Mouse (Mus musculus): ENCODE data around the gene Palm.

Palm gene

DNA sequence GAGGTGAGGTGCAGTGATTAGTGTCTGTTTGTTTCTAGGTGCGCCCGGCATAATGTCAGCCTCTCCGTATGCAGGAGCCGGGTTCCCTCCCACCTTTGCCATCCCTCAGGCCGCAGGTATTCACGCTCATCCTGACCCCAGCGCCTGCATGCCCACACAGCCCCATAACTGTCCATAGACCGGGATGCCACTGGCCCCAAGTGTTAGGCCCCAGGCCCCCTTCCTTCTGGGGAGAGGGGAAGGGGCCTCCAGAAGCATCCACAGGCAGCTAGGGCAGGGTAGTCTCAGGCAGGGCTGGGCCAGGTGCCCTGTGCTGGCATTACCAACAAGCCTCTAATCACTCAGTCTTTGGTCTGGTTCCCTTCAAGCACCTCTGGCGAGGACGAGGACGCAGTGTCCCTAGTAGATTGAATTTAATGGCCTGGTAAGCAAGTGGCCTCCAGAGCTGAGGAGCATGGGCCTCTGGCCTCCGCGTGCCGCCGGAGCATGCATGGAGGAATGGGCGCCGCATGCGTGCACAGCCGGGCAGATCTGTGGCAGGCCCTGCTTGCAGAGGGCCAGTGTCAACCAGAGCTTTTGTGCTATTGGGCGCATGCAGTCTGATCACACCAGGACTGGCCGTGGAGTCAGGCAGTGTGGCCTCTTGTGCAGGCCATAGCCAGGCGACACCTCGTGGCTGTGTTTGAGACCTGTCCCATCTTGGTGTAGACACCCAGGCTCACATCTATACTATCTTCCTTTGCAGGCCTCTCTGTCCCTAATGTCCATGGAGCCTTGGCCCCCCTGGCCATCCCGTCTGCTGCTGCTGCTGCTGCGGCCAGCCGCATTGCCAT, 66.9 kb downstream of the Palm start:
- no peak for TF ChIP-seq GATA4 (IDR thresholded peaks at IDR 0.05; ENCODE audit: insufficient replicate concordance, low read length)

DNA sequence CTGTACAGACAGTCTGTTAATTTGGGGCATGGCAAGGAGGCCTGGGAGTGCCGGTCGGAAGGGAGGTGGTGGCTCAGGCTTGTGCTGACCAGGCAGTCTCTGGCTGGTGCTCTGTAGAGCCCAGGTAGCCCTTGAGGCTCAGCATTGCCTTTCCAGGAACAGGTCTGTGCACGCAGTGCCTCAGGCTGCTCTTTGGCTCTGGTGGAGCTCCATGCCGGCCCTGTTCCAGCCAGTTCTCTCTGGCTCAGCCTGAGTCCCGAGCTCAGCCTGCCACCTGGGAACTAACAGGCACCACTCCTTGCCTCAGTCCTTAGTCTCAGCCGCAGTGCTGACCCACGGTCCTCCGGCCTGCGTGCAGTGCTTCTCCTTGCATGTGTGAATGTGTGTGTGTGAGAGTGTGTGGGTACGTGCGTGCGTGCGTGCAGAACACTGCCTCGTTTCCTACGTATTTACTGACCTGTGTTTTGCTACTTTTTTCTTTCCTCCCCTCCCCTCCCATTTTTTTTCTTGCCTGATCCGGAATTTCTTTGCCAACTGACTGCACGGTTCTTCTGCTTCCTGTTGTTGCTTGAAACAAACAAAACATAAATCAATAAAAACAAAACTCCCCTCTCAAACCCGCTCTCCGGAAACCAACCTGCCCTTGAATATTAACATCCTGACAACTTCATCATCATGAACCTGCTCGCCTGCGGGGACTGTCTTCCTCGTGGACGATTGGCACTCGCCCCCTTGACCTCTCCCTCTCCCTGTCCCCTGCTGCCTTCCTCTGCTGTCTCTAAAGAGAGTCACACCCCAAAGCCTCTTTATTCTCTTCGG, 68.1 kb downstream of the Palm start:
- no peak for TF ChIP-seq GATA4 (IDR thresholded peaks at IDR 0.05; ENCODE audit: insufficient replicate concordance, low read length)

DNA sequence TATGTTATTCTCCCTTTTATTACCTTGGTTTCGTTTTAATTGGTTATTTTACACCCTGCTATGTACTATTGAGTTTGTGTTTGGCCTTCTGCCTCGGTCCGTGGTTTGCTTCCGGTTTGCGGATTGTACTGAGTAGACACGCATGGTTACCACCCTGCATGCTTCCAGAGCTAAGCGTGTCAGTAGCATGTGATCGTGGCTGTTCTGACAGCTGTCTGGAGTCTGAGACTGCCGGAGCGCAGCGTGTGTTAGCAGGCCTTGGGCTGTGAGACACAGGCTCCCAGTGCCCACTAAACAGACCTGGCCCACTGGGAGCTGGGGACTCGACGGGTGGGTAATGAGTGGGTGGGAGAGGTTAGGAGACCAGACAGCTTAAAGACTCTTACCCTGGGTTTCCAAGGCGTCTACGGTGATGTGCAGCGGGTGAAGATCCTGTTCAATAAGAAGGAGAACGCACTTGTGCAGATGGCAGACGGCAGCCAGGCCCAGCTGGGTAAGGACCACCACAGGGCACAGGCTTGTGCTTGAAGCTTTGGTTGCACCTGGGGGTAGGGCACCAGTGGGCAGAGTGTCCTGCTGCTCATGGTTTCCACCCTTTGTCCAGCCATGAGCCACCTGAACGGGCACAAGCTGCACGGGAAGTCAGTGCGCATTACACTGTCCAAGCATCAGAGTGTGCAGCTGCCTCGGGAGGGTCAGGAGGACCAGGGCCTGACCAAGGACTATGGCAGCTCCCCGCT, 68.8 kb downstream of the Palm start:
- TF ChIP-seq GATA4 (IDR thresholded peaks at IDR 0.05; ENCODE audit: insufficient replicate concordance, low read length) = no peak

DNA sequence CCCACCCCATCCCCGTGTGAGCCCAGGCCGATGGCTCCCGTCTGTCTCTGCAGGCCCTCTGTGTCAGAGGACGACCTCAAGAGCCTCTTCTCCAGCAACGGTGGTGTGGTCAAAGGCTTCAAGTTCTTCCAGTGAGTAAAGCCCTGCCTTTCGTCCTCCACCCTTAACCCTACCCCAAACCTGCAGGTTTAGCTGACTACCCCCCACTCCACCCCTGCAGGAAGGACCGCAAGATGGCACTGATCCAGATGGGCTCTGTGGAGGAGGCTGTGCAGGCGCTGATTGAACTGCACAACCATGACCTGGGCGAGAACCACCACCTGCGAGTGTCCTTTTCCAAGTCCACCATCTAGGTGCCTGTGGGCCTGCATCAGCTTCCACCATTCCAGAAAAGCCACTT, 69.6 kb downstream of the Palm start:
- TF ChIP-seq GATA4 (IDR thresholded peaks at IDR 0.05; ENCODE audit: insufficient replicate concordance, low read length) = no peak

DNA sequence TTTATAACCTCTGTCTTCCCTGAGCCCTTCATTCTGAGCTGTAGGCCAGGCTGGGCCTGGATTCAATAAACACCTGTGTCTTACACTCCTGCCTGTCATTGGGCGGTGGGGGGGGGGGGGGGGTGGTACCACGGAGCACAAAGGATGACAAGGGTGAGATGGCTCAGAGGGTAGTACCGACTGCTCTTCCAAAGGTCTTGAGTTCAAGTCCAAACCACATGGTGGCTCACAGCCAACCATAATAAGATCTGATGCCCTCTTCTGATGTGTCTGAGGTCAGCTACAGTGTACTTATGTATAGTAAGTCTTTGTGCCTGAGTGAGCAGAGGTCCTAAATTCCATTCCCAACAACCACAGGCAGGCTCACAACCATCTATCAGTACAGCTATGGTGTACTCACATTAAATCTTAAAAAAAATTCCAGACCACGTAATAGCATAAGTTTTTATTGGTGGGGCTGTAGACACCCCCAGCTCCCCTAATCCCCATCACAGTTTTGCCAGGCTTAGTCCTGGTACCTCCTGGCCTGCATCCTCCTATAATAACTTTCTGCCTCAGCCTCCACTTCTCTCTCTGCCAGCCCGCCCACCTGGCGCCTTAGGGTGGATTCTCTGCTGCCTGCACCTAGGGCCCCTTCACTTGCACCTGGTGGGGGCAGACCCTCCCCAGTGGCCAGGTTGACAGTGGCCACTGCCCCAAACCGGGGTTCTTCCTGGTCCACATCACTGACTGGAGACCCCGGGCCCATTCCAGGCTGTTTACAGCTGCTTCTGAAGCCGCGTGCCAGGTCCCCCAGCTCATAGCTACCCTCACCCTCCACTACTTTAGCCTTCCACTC, 71.2 kb downstream of the Palm start:
- no peak for TF ChIP-seq GATA4 (IDR thresholded peaks at IDR 0.05; ENCODE audit: insufficient replicate concordance, low read length)

DNA sequence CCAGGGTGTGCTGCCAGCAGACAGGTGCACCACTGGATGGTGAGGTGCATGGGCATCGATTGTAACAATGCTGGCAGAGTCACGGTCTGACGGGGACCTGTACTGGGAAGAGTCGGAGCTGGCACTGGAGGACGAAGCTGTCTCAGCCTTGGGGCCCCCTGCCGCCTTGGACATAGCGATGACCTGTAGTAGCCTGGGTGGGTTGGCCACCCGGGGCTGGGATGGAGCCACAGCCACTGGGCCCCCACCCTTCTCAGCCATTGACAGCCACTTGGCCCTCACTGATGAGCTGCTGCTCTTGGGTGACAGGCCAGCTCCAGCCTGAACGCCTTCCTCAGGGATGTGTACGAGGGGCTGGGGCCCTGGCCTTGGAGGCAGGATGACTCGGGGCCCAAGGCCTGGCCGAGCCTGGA, 71.8 kb downstream of the Palm start:
- TF ChIP-seq GATA4 (IDR thresholded peaks at IDR 0.05; ENCODE audit: insufficient replicate concordance, low read length) = no peak

DNA sequence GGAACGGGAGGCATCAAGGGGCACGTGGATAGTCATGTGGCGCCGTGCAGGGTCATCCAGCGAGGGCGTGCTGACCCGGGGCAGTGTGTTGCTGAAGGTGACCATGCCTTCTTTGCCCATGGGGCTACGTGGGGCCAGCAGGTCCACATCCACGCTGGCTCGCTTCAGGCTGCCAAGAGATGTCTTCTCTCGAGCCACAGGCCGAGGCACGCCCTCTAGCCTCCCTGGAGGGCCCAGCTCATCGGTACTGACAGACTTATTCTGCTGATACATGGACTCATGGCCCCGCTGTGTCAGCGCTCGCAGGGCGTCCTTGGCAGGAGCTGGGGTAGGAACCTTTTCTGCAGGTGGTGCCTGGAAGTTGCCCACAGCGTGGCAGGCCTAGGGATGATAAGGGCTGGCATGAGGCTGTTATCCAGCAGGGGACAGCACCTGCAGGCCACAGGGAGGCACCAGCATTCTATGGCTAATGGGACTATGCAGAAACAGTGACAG, 72.5 kb downstream of the Palm start:
- TF ChIP-seq GATA4 (IDR thresholded peaks at IDR 0.05; ENCODE audit: insufficient replicate concordance, low read length) = no peak

DNA sequence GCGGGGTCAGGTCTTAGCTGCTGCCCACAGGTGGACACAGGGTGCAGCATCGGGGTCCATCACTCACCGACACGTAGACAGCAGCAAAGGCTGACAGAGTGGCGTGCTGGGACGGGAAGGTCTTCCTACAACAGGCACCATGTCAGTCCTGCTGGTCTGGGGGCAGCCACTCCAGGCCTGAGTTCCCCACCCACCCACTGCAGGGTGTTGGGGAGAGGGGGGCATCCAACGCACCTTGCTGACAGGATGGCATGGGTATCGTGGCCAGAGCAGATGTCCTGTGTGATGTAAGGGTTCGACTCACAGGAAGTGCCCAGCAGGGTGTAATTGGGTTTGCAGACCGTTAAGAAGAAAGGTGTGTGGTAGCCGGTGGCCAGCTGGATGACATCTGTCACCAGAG, 73.2 kb downstream of the Palm start:
- TF ChIP-seq GATA4 (IDR thresholded peaks at IDR 0.05; ENCODE audit: insufficient replicate concordance, low read length) = no peak

Measured in liver, adult (tissue).